Mouse (Mus musculus) spleen, adult 2 months (tissue): ENCODE measurements around the gene Ace3.

ENCODE experiments used
- CTCF ChIP-seq: fragments of 200-500 bp; IDR thresholded peaks from 2 replicates; pipeline ENCODE4 v1.5.1; 2011; ENCODE audit warnings: mild to moderate bottlenecking, inconsistent platforms; ENCODE audit not compliant: insufficient read depth, insufficient read length, insufficient replicate concordance; ENCODE audit errors: extremely low read depth
- POLR2A ChIP-seq: fragments of 200-500 bp; IDR thresholded peaks from 2 replicates; pipeline ENCODE4 v1.6.1; 2011; ENCODE audit warnings: low read depth, low read length, inconsistent platforms

DNA sequence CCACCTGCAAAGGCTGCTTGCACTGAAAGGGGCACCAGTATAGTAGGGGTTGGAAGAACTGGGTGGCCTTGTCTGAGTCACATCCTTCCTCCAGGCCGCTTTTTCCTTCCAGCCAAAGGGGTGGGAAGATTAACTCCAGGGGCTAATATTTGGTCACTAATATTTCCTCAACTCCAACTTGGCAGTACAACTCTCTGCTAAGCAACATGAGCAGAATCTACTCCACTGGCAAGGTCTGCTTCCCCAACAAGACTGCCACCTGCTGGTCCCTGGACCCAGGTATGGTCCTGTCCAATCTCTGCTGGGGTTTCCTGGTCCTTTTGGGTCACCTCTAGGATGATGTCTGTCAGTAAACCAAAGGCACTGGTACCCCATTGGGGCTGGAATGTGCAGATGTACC, 25.0 kb upstream of the Ace3 start:
- TF ChIP-seq POLR2A: no peak
- peak; percentile 19; the same call in 1 of the 2 replicates for TF ChIP-seq CTCF
